Mouse (Mus musculus) urinary bladder, adult 2 months (tissue): ENCODE data around the gene Gga1. TPM values are rescaled to one million over a fixed set of nuclear protein-coding genes. Genes with fewer than 3 reads are reported as not detected.

ENCODE experiments used
- DNase-seq: peaks from one replicate; pipeline ENCODE4 v3.0.0; 2022; ENCODE audit warnings: low spot score
- polyA plus RNA-seq: library from polyadenylated mRNA; depleted of rRNA; stranded (reverse); fragments of >200 nt; gene quantifications from 2 replicates; pipeline ENCODE4 v1.2.3, GENCODE M21; 2012; rRNA removed

Gga1 gene
- polyA plus RNA-seq, 1 experiment: 53.5 TPM

DNA sequence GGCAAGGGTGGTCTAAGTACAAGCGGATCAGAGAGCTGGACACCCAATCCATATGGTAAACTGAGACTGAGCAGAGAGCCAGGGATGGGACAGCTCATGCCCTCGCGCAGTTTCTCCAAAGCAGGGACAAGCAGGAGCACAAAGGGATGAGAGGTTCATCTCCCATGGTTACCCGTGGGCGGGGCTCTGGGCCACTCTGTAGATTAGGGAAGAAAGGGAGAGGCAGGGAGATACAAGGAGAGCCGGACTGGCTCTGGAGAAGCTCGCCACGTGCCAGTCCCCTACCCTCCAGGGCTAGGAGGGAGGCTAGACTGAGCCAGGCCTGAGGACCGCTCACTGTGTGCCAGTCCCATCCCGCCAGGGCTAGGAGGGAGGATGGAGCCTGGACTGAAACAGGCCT lies 60.3 kb downstream of the Gga1 start:
- no peak for DNase-seq

DNA sequence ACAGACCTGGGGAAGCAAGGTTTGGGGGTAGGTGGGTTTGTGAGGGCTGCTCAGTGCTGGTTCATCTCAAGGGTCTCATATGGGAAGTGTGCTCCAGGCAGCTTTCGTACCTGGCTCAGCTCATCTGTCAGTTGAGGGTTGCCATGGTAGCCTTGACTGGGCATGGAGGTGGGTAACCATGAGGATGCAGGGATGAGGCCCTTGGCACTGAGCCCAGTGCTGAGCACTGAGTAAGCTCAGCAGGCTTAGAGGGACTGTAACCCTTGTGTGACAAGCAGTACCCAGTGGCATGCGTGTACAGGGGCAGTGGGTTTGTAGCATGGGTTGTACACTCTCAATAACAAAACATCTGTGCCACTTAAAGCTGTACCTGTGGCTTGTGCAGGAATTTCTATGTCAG lies 61.0 kb downstream of the Gga1 start:
- no peak for DNase-seq

DNA sequence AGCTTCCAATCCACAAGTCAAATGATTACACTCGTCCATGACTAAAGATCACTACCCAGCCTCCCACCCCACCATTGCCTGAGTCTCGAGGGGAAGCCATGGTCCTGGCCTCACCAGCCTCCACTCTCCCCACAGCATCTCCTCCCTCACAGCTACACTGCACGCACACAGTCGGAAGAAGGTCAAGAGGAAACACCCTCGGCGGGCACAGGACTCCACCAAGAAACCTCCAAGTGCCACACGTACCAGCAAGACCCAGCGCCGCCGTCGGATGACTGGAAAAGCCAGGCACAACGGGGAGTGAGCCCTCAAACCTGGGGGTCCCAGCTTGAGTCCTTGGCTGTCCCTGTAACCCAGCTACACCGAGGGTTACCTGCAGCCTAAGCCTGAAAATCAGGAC lies 63.3 kb downstream of the Gga1 start:
- DNase-seq: no peak

DNA sequence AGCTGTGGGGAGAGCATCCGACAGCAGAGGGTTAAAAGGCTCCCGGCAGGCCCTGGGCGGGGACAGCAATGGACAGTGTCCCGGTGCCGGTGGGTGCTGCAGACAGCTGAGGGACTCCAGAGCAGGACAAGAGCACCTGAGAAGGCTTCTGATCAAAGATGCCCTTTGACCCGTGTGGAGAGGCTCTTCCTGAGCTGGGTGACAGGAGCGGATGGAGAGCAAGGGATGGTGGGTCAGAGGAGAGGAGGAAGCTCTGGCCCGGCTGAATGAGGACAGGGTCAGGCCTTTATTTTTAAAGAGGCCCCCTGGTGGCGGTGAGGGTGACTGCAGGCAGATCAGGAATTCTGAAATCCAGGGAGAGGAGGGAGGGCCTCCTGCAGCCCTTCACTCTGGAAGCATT lies 65.7 kb downstream of the Gga1 start:
- peak; percentile 60 for DNase-seq

Other genes starting within 250 kb of the Gga1 start
- 0.03 and 0.04 TPM in 2 replicates for gene Elfn2, start 158.4 kb upstream of the Gga1 start, polyA plus RNA-seq
- gene Mfng, start 103.7 kb upstream of the Gga1 start, polyA plus RNA-seq: 8.0 and 9.2 TPM in 2 replicates
- 8.6 and 9.5 TPM in 2 replicates for gene Card10, start 74.1 kb upstream of the Gga1 start, polyA plus RNA-seq
- 21.0 and 21.6 TPM in 2 replicates for gene Cdc42ep1, start 34.6 kb upstream of the Gga1 start, polyA plus RNA-seq
- 1.3 and 2.1 TPM in 2 replicates for gene Lgals2, start 21.7 kb upstream of the Gga1 start, polyA plus RNA-seq
- gene Gm49510, start 22.5 kb downstream of the Gga1 start, polyA plus RNA-seq: 0.04 and 0.06 TPM in 2 replicates
- gene Sh3bp1, start 22.6 kb downstream of the Gga1 start, polyA plus RNA-seq: 34.6 and 35.1 TPM in 2 replicates
- 2.4 and 3.8 TPM in 2 replicates for gene Pdxp, start 36.7 kb downstream of the Gga1 start, polyA plus RNA-seq
- gene Lgals1, start 49.5 kb downstream of the Gga1 start, polyA plus RNA-seq: 979 and 1,151 TPM in 2 replicates
- 26.5 and 30.7 TPM in 2 replicates for gene Nol12, start 57.7 kb downstream of the Gga1 start, polyA plus RNA-seq
- gene Triobp, start 70.5 kb downstream of the Gga1 start, polyA plus RNA-seq: 47.1 and 57.9 TPM in 2 replicates
- gene H1f0, start 151.3 kb downstream of the Gga1 start, polyA plus RNA-seq: 103 and 117 TPM in 2 replicates
- gene Galr3, start 164.7 kb downstream of the Gga1 start, polyA plus RNA-seq: 0.14 and 0.19 TPM in 2 replicates
- gene Ankrd54, start 185.7 kb downstream of the Gga1 start, polyA plus RNA-seq: 24.5 and 26.0 TPM in 2 replicates
- 125 and 145 TPM in 2 replicates for gene Eif3l, start 198.0 kb downstream of the Gga1 start, polyA plus RNA-seq
- 63.5 and 79.4 TPM in 2 replicates for gene Micall1, start 231.7 kb downstream of the Gga1 start, polyA plus RNA-seq